23 mouse cellular contexts compared by ENCODE assay signal in the genomic region with DNA sequence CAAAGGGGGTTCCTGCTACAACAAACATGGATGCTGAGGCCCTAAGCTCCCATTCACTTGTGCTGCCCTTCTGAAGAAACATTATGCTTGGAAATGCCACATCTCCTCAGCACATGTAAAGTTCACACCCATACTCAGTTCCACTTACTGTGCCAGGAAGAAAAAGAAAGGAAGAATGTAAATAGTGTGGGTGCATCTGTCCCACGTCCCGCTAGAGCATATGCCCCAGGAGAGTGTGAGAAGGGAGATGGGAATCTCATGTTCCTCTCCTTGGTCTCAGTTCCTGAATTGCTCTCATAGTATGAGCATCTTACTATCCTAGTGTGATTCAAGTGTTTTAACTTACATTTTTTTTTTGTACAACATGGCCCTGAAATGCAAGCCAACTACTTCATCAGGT.
"Had no signal": no experiment of that assay in that cellular context is flagged by ENCODE, and none has a peak within 500 bp of the region (broad histone marks: within the 10 kb centered on the region; RNA-seq: fewer than 3 reads in every experiment).

No protein-coding gene starts in this region.

- H3K27me3 ChIP-seq: limb, embryonic 12.5 days; limb, embryonic 15.5 days; midbrain, embryonic 12.5 days; midbrain, embryonic 15.5 days; neural tube, embryonic 12.5 days; neural tube, embryonic 15.5 days; stomach, embryonic 15.5 days had no signal

- H3K4me2 ChIP-seq: limb, embryonic 12.5 days; limb, embryonic 15.5 days; liver, embryonic 11.5 days; lung, embryonic 14.5 days; midbrain, embryonic 12.5 days; midbrain, embryonic 15.5 days; neural tube, embryonic 12.5 days; neural tube, embryonic 15.5 days; stomach, embryonic 15.5 days had no signal

- H3K36me3 ChIP-seq: limb, embryonic 12.5 days; limb, embryonic 15.5 days; midbrain, embryonic 12.5 days; midbrain, embryonic 15.5 days; neural tube, embryonic 12.5 days; neural tube, embryonic 15.5 days; stomach, embryonic 15.5 days had no signal

- H3K4me1 ChIP-seq: limb, embryonic 12.5 days; limb, embryonic 15.5 days; midbrain, embryonic 12.5 days; midbrain, embryonic 15.5 days; neural tube, embryonic 12.5 days; neural tube, embryonic 15.5 days; stomach, embryonic 15.5 days had no signal

- H3K9ac ChIP-seq: limb, embryonic 12.5 days; limb, embryonic 15.5 days; liver, embryonic 14.5 days; liver, postnatal 0 days; lung, embryonic 14.5 days; midbrain, embryonic 12.5 days; midbrain, embryonic 15.5 days; neural tube, embryonic 12.5 days; neural tube, embryonic 15.5 days; stomach, embryonic 15.5 days had no signal

- H3K27ac ChIP-seq: kidney, postnatal 0 days; left cerebral cortex, adult 2 months; limb, embryonic 12.5 days; limb, embryonic 15.5 days; liver, embryonic 14.5 days; macrophage; midbrain, embryonic 12.5 days; midbrain, embryonic 15.5 days; neural tube, embryonic 12.5 days; neural tube, embryonic 15.5 days; stomach, embryonic 15.5 days had no signal

- ATAC-seq: intestine, postnatal 0 days; liver, postnatal 0 days; lung, postnatal 0 days; midbrain, embryonic 15.5 days had no signal

- H3K4me3 ChIP-seq: left cerebral cortex, adult 2 months; limb, embryonic 12.5 days; limb, embryonic 15.5 days; midbrain, embryonic 12.5 days; midbrain, embryonic 15.5 days; neural tube, embryonic 12.5 days; neural tube, embryonic 15.5 days; stomach, embryonic 15.5 days had no signal

- H3K9me3 ChIP-seq: limb, embryonic 12.5 days; limb, embryonic 15.5 days; midbrain, embryonic 12.5 days; midbrain, embryonic 15.5 days; neural tube, embryonic 12.5 days; neural tube, embryonic 15.5 days; stomach, embryonic 15.5 days had no signal

- DNase-seq: kidney, adult 2 months; kidney, postnatal 25 days; layer of hippocampus, postnatal 36 days; left cerebral cortex, postnatal 4 days; liver, postnatal 0 days; lung, embryonic 14.5 days; spleen, adult 18-20 months; thymus, adult 18-20 months; thymus, postnatal 36 days had no signal
